Mouse (Mus musculus) liver, embryonic 15.5 days (tissue): ENCODE results near the gene Slco4a1. TPM values are rescaled to one million over a fixed set of nuclear protein-coding genes. Genes with fewer than 3 reads are reported as not detected.

Experiments used
- ATAC-seq: fragments of 200-750 bp; cut with Nextera tagmentation; 2 replicates; pipeline ENCODE4 v1.8.0; 2017; ENCODE audit warnings: moderate number of reproducible peaks, mild to moderate bottlenecking, moderate library complexity; ENCODE audit not compliant: insufficient read depth
- H3K27ac ChIP-seq: fragments of 300-500 bp; sonication (generic); replicated peaks from 2 replicates; pipeline ENCODE4 v1.5.1; 2015; ENCODE audit warnings: mild to moderate bottlenecking, inconsistent platforms
- H3K27me3 ChIP-seq: fragments of 300-500 bp; sonication (generic); 2 replicates; pipeline ENCODE4 v1.6.1; 2015; ENCODE audit warnings: mild to moderate bottlenecking, inconsistent platforms
- H3K36me3 ChIP-seq: fragments of 300-500 bp; sonication (generic); replicated peaks from 2 replicates; pipeline ENCODE4 v1.6.1; 2015; ENCODE audit warnings: moderate library complexity, mild to moderate bottlenecking, inconsistent platforms
- H3K4me1 ChIP-seq: fragments of 300-500 bp; sonication (generic); replicated peaks from 2 replicates; pipeline ENCODE4 v1.6.1; 2015; ENCODE audit warnings: inconsistent platforms
- H3K4me2 ChIP-seq: fragments of 300-500 bp; sonication (generic); 2 replicates; pipeline ENCODE4 v1.6.1; 2015; ENCODE audit warnings: moderate library complexity, mild to moderate bottlenecking, inconsistent platforms
- H3K4me3 ChIP-seq: fragments of 300-500 bp; sonication (generic); replicated peaks from 2 replicates; pipeline ENCODE4 v1.5.1; 2015; ENCODE audit warnings: mild to moderate bottlenecking, inconsistent platforms
- H3K9ac ChIP-seq: fragments of 300-500 bp; sonication (generic); 2 replicates; pipeline ENCODE4 v1.6.1; 2015; ENCODE audit warnings: moderate library complexity, mild to moderate bottlenecking, inconsistent platforms
- H3K9me3 ChIP-seq: fragments of 300-500 bp; sonication (generic); replicated peaks from 2 replicates; pipeline ENCODE4 v1.6.1; 2016; ENCODE audit warnings: inconsistent platforms
- WGBS: fragments of 180-500 bp; shearing (Covaris S2); methylation state at CpG from one replicate; pipeline ENCODE4 v1.1.7; 2015; ENCODE audit warnings: mixed read lengths; ENCODE audit not compliant: insufficient replicate concordance; 5-methylcytosine and 5-hydroxymethylcytosine counted together
- polyA plus RNA-seq: library from polyadenylated mRNA; unstranded; fragments of >200 nt; fragmentation: Nextera tagmentation; extraction: Ambion mirVana; gene quantifications from 2 replicates; pipeline ENCODE4 v1.2.1, GENCODE M21; 2015

Gene Slco4a1
- polyA plus RNA-seq, 1 experiment from 2014 or later = 0.54 TPM

DNA sequence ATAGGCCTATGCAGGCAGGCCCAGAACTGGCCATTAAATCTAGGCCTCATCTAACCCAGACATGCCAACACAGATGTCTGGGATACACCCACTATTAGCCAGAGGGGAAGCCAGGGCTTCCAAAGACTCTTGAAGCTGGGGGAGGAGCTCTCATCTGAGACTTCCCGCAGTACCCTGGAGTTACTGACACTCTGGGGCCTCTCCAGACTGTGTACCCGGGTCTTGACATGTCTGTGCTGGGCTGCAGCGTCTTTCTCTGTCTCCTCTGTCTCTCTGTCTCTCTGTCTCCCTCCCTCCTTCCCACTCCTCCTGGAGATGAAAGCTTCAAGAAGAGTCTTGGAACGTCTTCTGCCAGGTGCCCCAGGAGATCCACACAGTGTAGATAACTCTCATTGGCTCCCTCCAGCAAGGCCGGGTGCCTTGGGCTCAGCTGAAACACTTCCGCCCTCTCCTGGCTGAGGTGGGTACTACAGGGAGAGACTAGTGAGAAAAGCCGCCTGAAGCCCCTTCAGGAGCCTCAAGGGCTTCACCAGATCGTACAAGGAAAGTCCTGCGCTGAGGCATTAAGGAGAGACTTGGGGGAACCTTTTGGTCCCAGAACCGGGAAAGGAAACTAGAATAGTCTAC lies 23.9 kb upstream of the Slco4a1 start:
- no peak overlapping the region for H3K27ac ChIP-seq
- H3K4me2 ChIP-seq = no peak overlapping the region
- no peak overlapping the region for H3K9ac ChIP-seq
- H3K36me3 ChIP-seq = no peaks in the 10 kb centered on the region
- peaks cover 10% of the 10 kb centered on the region for H3K4me1 ChIP-seq
- WGBS = 24% methylated on average over 10 of the region's 10 CpGs
- no peaks in the 10 kb centered on the region for H3K27me3 ChIP-seq
- no peak overlapping the region for H3K4me3 ChIP-seq
- ATAC-seq = 0 out of 2 replicates have a peak, but pooled peaks have one; percentile 20
- no peaks in the 10 kb centered on the region for H3K9me3 ChIP-seq

DNA sequence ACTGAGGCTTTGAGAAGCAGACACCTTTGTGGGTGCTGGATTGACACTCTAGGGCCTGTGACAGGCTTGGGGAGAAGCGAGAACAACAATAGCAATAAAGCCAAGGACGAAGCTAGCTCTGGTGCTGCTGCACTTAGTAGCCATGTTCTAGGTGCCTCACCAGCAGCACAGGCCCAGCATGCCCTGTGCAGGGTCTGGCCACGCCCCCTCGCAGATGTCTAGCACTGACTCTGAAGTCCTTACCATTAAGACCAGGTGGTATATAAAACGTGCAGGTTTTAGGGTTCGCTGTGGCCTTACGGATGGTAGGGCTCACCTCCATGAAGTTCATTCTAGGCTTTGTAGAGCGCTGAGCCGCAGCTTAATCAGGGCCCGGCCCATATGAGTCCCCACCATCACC lies 23.3 kb upstream of the Slco4a1 start:
- Histone ChIP-seq H3K4me3 (no peak overlapping the region), H3K9me3 (no peaks in the 10 kb centered on the region), H3K9ac (no peak overlapping the region), H3K27me3 (no peaks in the 10 kb centered on the region), H3K4me2 (no peak overlapping the region), H3K27ac (no peak overlapping the region), H3K4me1 (peaks cover 16% of the 10 kb centered on the region), H3K36me3 (no peaks in the 10 kb centered on the region)
- no peak for ATAC-seq
- 56% methylated on average over 10 of the region's 10 CpGs for WGBS

DNA sequence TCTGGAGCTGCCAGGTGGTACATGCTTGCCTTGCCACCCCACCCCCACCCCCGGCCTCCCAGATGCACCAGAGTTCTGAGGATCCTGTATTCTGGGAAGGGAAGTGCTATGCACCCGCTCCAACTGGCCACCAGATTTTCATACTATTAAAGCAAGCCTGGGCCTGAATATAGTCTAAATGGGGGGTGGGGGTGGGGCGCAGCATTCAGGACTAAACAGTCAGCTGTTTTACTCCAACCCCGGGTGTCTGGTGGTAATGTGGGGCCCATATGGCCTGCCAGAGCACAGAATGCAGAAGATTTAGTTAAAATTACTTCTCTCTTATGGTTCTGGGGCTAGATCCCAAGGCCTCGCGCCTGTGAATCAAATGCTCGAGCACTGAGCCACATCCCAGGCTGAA lies 22.7 kb upstream of the Slco4a1 start:
- WGBS = 46% methylated on average over 7 of the region's 7 CpGs
- Histone ChIP-seq H3K9ac (no peak overlapping the region), H3K4me3 (no peak overlapping the region), H3K9me3 (no peaks in the 10 kb centered on the region), H3K36me3 (no peaks in the 10 kb centered on the region), H3K4me2 (no peak overlapping the region), H3K27me3 (no peaks in the 10 kb centered on the region), H3K27ac (no peak overlapping the region), H3K4me1 (peaks cover 16% of the 10 kb centered on the region)
- ATAC-seq = no peak

DNA sequence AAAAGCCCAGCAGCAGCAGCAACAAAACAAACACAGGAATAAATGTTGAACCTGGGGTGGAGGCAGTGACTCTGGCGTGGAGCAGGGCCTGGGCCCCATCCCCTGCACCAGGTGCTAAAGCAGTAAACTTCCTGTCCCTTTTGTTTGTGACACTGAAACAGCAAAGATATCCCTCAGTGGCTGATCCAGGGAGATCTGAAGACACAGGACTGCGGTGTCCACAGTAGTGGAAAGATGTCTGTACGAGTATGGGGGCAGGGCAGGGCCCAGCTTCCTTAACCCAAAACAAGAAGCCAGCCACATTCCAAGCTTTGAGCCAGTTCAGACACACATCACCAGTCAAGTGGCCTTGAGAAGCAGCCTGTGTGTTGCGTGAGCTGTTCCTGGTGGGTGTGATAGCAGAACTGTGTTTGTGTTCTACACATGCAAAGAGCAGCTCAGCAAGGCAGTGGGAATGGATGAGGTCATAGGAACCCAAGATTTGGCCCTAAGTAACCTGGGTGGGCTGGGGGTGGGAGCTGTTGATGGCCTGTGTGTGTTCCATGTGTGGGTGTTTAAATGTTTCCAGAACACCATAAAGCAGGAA lies 20.6 kb upstream of the Slco4a1 start:
- no peak overlapping the region for H3K4me3 ChIP-seq
- WGBS = 42% methylated on average over 4 of the region's 4 CpGs
- peaks cover 16% of the 10 kb centered on the region for H3K4me1 ChIP-seq
- no peak overlapping the region for H3K9ac ChIP-seq
- no peaks in the 10 kb centered on the region for H3K27me3 ChIP-seq
- no peaks in the 10 kb centered on the region for H3K9me3 ChIP-seq
- no peaks in the 10 kb centered on the region for H3K36me3 ChIP-seq
- no peak for ATAC-seq
- H3K27ac ChIP-seq = no peak overlapping the region
- H3K4me2 ChIP-seq = no peak overlapping the region

DNA sequence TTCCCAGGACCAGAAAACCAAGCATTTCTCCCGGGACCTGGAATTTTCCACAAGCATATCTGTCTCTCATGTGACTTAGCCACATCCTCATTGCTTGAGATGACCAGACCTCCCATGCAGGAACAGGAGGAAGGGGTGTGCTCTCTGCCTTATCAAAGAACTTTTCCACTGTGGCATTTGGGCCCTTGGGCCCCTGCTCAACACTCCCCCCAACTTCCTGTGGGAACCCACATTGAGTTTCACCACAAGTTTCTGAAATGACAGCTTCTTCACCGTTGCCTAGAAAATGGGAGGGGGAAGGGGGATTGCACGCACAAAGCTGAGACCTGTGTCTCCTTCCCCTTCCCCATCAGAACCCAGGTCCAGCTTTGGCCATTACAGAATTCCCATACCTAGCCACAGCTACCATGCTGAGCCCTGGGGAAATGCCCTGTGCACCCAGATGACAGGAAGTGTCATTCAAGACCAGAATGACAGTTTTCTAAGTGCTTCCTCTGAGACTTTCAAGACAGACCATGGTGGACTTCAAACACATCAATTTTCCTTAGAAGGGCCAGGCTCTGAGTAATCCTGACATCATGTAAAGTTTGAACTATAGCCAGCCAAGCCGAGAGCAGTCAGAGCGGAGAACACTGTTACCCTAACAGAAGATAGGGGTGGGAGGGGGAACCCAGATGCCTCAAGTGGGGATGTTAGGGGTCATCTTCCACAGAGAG lies 18.7 kb upstream of the Slco4a1 start:
- Histone ChIP-seq H3K4me2 (no peak overlapping the region), H3K9ac (no peak overlapping the region), H3K27ac (0 out of 2 replicates have a peak overlapping the region, but pooled peaks have one; percentile 19), H3K9me3 (no peaks in the 10 kb centered on the region), H3K4me1 (peaks cover 12% of the 10 kb centered on the region), H3K27me3 (no peaks in the 10 kb centered on the region), H3K36me3 (no peaks in the 10 kb centered on the region), H3K4me3 (no peak overlapping the region)
- no peak for ATAC-seq
- 12% methylated on average over 5 of the region's 5 CpGs for WGBS

DNA sequence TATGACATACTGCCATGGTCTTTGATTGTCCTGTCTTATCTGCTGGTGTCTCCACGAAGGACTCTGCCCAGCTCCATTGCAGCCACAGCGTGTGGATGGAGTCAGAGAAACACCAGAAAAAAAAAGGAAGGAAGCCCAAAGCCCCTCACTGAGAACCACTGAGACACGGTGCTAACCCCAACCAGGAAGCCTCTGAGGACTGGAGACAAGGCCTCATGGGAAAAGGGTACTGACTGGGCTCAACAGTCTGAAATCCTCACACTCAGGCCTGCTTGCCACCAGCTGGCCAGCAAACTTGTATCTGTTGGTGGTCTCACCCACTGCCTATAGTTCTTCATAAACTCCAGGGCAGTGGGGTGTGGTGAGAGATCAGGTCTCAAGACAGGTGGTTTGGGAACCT lies 16.3 kb upstream of the Slco4a1 start:
- no peak overlapping the region for H3K9ac ChIP-seq
- no peak for ATAC-seq
- H3K4me1 ChIP-seq = peaks cover 12% of the 10 kb centered on the region
- H3K27me3 ChIP-seq = no peaks in the 10 kb centered on the region
- no peak overlapping the region for H3K4me3 ChIP-seq
- H3K9me3 ChIP-seq = no peaks in the 10 kb centered on the region
- H3K27ac ChIP-seq = no peak overlapping the region
- H3K4me2 ChIP-seq = no peak overlapping the region
- H3K36me3 ChIP-seq = no peaks in the 10 kb centered on the region
- WGBS = 15% methylated on average over 3 of the region's 3 CpGs

DNA sequence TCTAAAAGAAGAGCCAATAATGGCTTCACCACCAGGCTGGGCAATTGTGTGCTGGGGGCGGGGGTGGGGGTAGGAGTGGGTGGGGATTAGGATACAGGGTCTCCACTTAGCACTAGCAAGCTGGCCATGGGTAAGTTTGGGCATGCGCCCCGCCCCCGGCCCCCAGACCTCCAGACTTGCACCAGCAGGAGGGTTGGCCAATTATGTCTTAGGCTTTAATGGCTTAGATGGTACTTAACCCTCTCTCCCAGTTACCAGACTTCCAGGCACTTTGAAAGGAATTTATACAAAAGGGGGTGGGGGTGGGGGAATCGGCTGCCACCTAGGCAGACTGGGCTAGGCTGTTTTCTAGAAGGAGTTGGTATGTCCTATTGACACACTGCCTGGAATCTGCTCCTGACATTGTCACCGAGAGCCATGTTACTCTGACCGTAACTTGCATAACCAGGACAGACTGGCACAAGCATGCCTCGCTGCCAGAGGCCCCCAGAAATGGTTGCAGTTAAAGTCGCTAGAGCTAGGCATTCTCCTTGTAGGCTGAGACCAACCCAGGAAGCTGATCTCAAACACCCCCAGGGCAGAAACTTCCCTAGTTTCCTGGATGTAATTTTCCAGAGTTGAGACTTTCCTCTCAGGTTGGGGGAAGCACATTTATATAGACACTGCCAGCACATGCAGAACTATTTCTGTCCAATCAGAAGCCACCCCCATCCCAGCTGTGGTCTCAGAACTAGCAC lies 15.3 kb upstream of the Slco4a1 start:
- Histone ChIP-seq H3K4me1 (peaks cover 12% of the 10 kb centered on the region), H3K27ac (no peak overlapping the region), H3K9ac (no peak overlapping the region), H3K36me3 (no peaks in the 10 kb centered on the region), H3K27me3 (no peaks in the 10 kb centered on the region), H3K4me3 (no peak overlapping the region), H3K4me2 (no peak overlapping the region), H3K9me3 (no peaks in the 10 kb centered on the region)
- WGBS = 48% methylated on average over 9 of the region's 9 CpGs
- no peak for ATAC-seq

DNA sequence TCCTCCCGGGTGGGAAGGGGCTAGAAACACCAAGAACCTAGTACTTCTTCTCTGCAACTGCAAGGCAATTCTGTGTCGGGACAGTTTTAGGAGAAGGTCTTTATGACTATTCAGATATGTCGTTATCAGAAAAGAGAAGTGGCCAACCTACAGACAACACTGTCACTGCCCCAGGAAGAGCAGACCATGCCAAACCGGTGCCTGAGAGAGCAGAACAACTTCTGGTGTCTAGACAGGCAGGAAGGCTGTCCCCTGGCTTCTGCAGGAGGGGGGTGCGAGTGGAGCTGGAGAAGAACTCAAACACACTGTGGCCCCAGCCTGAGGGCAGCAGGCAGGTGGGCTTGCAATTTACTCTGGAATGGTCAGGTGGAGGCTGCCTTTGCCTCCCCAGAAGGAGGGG lies 14.0 kb upstream of the Slco4a1 start:
- H3K4me3 ChIP-seq = no peak overlapping the region
- no peak overlapping the region for H3K4me2 ChIP-seq
- 15% methylated on average over 5 of the region's 5 CpGs for WGBS
- H3K4me1 ChIP-seq = peaks cover 6% of the 10 kb centered on the region; the same call in 1 of the 2 replicates
- no peaks in the 10 kb centered on the region for H3K36me3 ChIP-seq
- ATAC-seq = no peak
- H3K9me3 ChIP-seq = no peaks in the 10 kb centered on the region
- H3K27ac ChIP-seq = no peak overlapping the region
- H3K27me3 ChIP-seq = no peaks in the 10 kb centered on the region
- no peak overlapping the region for H3K9ac ChIP-seq

DNA sequence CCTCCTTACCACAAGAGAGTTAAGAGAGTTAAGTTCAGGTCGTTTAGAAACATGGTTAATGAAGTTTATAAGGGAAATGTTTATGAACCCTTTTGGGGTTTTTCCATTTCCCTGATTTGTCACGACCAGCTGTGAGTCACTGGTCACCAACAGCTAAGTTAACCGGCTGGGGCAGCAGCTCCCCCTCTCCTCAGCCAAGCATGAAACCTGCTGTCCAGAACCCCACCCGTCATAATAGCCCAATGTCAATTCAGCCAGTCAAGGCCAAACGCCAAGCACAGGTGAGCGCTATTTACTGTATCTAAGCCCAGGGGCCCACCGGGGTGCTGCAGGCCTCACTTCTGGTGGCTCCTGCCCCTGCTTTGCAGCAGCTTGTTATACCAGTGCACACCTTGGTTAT lies 12.2 kb upstream of the Slco4a1 start:
- WGBS = 39% methylated on average over 7 of the region's 7 CpGs
- no peaks in the 10 kb centered on the region for H3K9me3 ChIP-seq
- H3K27ac ChIP-seq = no peak overlapping the region
- no peaks in the 10 kb centered on the region for H3K36me3 ChIP-seq
- H3K4me1 ChIP-seq = no peaks in the 10 kb centered on the region
- no peak overlapping the region for H3K4me3 ChIP-seq
- no peak overlapping the region for H3K4me2 ChIP-seq
- 0 out of 2 replicates have a peak, but pooled peaks cover 3% of the 10 kb centered on the region for H3K27me3 ChIP-seq
- H3K9ac ChIP-seq = no peak overlapping the region
- ATAC-seq = no peak

DNA sequence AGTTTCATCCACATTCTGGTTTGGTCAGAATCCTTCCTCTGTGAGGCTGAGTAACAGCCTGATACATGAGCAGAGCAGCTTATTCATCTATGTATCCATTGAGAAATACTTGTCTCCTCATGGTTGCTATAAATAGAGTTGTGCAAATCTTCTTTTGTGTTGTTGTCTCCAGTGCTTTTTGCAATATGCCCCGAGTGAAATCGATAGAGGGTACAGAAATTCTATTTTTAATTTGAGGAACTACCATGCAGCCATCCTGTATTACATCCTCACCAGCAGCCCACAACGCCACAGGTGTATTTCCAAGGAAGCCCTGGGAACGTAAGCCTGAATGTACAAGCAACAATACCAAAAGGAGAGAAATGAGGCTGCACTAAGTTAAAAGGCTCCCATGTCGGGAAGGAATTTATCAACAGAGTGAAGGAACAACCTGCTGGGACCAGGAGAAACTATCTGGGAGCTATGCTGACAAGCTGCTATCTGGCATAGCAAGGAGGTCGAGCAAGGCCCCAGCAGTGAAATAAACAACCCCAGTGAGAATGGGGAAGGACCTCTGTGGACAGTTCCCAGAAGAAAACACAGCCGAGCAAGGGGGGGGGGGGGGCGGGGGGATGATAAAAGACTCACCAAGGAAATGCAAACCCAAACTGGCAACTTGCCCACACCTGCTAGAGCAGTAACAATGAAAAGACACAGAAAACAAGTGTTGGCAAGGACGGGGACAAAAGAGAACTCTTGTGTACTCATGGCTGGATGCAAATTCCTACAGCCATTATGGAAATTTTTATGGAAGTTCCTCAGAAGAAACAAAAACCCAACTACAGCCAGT lies 10.9 kb upstream of the Slco4a1 start:
- Histone ChIP-seq H3K27me3 (0 out of 2 replicates have a peak, but pooled peaks cover 3% of the 10 kb centered on the region), H3K9me3 (no peaks in the 10 kb centered on the region), H3K27ac (no peak overlapping the region), H3K36me3 (no peaks in the 10 kb centered on the region), H3K4me2 (no peak overlapping the region), H3K4me1 (no peaks in the 10 kb centered on the region), H3K9ac (no peak overlapping the region), H3K4me3 (no peak overlapping the region)
- no peak for ATAC-seq
- 10% methylated on average over 9 of the region's 9 CpGs for WGBS
